Mouse (Mus musculus): Measurements from ENCODE around the gene Mief2. TPM values are rescaled to one million over a fixed set of nuclear protein-coding genes. Genes with fewer than 3 reads are reported as not detected.

Mief2 gene
- polyA plus RNA-seq, 1 experiment from 2014 or later = 18.2 TPM

DNA sequence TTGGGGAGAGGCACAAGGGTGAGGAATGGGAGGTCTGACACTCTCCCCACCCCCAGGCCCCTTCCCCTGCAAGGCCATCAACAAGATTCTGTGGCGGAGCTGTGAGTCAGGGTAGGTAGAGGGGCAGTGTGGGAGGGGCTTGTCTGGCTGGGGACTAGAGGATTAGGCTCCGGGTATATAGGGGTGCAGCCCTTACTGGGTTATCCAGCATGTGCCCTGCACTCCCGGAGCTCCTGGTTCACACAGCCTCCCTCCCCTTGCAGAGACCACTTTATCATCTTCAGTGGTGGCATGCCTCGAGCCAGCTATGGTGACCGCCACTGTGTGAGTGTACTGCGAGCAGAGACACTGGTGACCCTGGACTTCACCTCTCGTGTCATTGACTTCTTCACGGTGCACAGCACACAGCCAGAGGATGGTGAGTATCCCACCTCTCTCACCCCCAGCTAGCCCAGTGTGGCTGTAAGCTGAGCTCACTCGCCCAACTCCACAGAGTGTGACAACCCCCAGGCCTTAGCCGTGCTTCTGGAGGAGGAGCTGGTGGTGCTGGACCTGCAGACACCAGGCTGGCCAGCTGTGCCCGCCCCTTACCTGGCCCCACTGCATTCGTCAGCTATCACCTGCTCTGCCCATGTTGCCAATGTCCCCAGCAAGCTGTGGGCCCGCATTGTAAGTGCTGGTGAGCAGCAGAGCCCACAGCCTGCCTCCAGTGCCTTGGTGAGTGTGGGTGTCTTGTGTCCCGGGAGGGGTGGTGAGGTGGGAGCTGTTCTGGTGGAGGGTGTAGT is 21.3 kb upstream of the Mief2 start:
- Histone ChIP-seq H3K27me3 (no peaks in the 10 kb centered on the region), H3K36me3 (peaks cover 82% of the 10 kb centered on the region), H3K9me3 (replicated peaks) (no peaks in the 10 kb centered on the region), H3K4me3 (no peak overlapping the region), H3K27ac (no peak overlapping the region), H3K4me1 (peaks cover 21% of the 10 kb centered on the region), H3K9ac (no peak overlapping the region), H3K4me2 (replicated peaks) (no peak overlapping the region)
- no peak for ATAC-seq (ENCODE audit: low FRiP score)
- 91% methylated on average over 14 of the region's 14 CpGs for WGBS

DNA sequence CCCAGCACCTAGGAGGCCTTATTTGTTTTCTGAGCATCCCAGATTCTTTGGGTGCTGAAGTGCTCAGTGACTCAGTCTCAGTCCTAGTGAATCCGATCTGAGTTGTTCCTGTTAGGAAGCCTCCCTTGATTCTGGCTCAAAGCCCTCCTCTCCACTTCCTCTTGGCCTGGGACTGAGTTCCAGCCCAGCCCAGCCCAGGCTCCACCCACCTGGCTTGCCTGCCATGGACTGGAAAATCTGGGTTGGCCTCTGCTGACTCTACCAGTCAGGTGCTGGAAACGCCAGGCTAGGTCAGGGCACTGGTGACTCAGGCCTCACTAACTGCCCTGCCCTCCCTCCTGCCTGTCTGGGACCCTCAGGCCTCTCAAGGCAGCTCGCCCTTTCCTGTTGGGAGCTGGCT is 20.5 kb upstream of the Mief2 start:
- H3K9me3 ChIP-seq (replicated peaks) = no peaks in the 10 kb centered on the region
- 70% methylated on average over 3 of the region's 3 CpGs for WGBS
- no peak overlapping the region for H3K4me3 ChIP-seq
- no peak for ATAC-seq (ENCODE audit: low FRiP score)
- H3K4me2 ChIP-seq (replicated peaks) = no peak overlapping the region
- H3K36me3 ChIP-seq = peaks cover 90% of the 10 kb centered on the region
- H3K27me3 ChIP-seq = no peaks in the 10 kb centered on the region
- H3K9ac ChIP-seq = no peak overlapping the region
- peaks cover 13% of the 10 kb centered on the region for H3K4me1 ChIP-seq
- no peak overlapping the region for H3K27ac ChIP-seq

DNA sequence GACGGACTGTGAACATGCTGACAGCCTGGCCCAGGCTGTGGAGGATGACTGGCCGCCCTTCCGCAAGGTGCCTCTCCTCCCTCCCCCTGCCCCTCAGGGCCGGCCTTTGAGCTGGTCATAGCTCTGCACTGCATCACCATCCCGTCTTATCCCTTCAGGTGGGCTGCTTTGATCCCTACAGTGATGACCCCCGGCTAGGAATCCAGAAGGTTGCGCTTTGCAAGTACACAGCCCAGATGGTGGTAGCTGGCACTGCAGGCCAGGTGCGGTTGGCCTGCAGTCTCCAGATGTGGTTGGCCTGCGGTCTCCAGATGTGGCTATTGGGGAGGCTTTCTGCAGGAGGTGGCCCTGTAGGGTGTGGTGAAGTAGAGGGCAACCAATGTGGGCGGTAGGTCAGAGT is 19.6 kb upstream of the Mief2 start:
- Histone ChIP-seq H3K27me3 (no peaks in the 10 kb centered on the region), H3K4me2 (replicated peaks) (no peak overlapping the region), H3K27ac (no peak overlapping the region), H3K4me1 (peaks cover 4% of the 10 kb centered on the region), H3K9me3 (replicated peaks) (no peaks in the 10 kb centered on the region), H3K36me3 (peaks cover 95% of the 10 kb centered on the region), H3K4me3 (no peak overlapping the region), H3K9ac (no peak overlapping the region)
- WGBS = 91% methylated on average over 10 of the region's 10 CpGs
- no peak for ATAC-seq (ENCODE audit: low FRiP score)

DNA sequence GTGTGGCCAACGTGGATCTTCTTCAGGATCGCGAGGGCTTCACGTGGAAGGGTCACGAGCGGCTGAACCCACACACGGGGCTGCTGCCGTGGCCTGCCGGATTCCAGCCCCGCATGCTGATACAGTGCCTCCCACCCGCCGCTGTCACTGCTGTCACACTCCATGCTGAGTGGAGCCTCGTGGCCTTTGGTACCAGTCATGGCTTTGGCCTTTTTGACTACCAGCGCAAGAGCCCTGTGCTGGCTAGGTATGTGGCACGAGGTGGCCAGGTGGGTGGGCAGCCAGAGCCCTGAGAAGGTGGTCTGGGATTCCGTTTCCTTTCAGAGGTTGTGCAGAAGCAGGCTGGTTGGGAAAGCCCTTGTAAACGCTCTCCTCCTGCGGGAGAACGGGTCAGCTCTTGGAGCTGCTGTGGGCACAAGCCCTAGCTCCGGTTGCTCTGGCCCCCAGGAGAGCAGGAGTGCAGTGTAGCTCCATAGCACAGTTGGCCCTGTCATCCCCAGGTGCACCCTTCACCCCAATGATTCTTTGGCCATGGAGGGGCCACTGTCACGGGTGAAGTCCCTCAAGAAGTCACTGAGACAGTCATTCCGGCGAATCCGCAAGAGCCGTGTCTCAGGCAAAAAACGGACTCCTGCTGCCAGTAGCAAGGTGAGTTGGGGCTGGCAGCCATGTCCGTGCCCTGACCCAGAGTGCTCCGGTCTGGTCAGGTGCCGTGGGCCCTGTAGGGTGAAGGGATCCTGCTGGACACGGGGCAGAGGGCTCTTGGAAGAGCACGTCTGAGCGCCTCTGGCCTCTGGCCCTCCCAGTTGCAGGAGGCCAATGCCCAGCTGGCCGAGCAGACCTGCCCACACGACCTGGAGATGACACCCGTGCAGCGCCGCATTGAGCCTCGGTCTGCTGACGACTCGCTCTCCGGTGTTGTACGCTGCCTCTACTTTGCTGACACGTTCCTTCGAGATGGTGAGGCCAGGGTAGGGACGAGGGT is 18.4 kb upstream of the Mief2 start:
- Histone ChIP-seq H3K4me2 (replicated peaks) (no peak overlapping the region), H3K9me3 (replicated peaks) (no peaks in the 10 kb centered on the region), H3K4me3 (no peak overlapping the region), H3K27ac (no peak overlapping the region), H3K36me3 (peaks cover 99% of the 10 kb centered on the region), H3K27me3 (no peaks in the 10 kb centered on the region), H3K9ac (no peak overlapping the region), H3K4me1 (no peaks in the 10 kb centered on the region)
- 93% methylated on average over 45 of the region's 45 CpGs for WGBS
- ATAC-seq (ENCODE audit: low FRiP score) = no peak

DNA sequence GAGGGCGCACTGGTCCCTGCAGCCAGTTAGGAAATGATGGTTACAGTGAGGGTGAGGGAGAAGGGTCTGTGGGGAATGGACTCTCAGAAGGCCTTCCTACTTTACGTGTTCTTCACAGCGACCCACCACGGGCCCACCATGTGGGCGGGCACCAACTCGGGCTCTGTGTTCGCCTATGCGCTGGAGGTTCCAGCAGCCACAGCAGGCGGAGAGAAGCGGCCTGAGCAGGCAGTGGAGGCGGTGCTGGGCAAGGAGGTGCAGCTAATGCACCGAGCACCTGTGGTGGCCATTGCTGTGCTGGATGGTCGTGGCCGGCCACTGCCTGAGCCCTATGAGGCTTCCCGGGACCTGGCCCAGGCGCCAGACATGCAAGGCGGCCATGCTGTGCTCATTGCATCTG is 17.0 kb upstream of the Mief2 start:
- WGBS = 97% methylated on average over 17 of the region's 17 CpGs
- ATAC-seq (ENCODE audit: low FRiP score) = no peak
- Histone ChIP-seq H3K36me3 (peaks cover 99% of the 10 kb centered on the region), H3K9ac (no peak overlapping the region), H3K4me2 (replicated peaks) (no peak overlapping the region), H3K27ac (no peak overlapping the region), H3K9me3 (replicated peaks) (no peaks in the 10 kb centered on the region), H3K4me1 (no peaks in the 10 kb centered on the region), H3K4me3 (no peak overlapping the region), H3K27me3 (no peaks in the 10 kb centered on the region)

DNA sequence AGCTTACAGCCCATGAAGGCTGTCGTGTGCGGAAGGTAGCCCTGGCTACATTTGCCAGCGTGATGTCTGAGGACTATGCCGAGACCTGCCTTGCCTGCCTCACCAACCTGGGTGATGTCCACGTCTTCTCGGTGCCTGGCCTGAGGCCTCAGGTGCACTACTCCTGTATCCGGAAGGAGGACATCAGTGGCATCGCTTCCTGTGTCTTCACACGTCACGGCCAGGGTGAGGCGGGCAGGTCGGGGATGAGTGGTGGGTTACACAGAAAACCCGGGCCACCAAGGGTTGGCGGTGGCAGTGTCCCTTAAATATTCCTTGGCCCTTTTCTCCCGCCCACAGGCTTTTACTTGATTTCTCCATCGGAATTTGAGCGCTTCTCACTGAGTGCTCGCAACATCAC is 16.2 kb upstream of the Mief2 start:
- 93% methylated on average over 18 of the region's 18 CpGs for WGBS
- Histone ChIP-seq H3K4me1 (no peaks in the 10 kb centered on the region), H3K36me3 (peaks cover 99% of the 10 kb centered on the region), H3K27ac (no peak overlapping the region), H3K4me2 (replicated peaks) (no peak overlapping the region), H3K9ac (no peak overlapping the region), H3K4me3 (no peak overlapping the region), H3K9me3 (replicated peaks) (no peaks in the 10 kb centered on the region), H3K27me3 (no peaks in the 10 kb centered on the region)
- no peak for ATAC-seq (ENCODE audit: low FRiP score)

DNA sequence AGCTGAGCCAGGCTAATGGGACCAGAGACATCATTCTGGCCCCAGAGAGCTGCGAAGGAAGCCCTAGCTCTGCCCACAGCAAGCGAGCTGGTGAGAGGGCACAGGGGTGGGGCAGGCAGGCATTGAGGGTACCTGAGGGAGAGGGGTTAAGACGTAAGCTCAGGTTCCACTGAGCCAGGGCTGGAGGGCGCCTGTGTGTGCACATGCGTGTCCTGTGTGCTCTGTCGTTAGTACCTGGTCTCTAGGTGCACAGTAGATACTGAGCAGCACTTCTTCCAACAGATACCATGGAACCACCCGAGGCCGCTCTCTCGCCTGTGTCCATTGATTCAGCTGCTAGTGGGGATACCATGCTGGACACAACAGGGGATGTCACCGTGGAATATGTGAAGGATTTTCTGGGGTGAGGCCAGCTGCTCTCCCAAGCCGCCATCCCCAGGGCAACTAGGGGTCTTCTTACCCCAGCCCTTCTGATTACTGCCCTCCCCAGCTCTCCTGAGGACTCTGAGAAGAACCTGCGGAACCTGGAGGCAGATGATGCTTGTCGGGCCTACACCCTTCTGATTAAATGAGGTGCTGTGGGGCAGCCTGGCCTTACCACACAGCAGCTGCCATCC is 15.5 kb upstream of the Mief2 start:
- H3K4me3 ChIP-seq = no peak overlapping the region
- no peaks in the 10 kb centered on the region for H3K9me3 ChIP-seq (replicated peaks)
- no peaks in the 10 kb centered on the region for H3K4me1 ChIP-seq
- no peak for ATAC-seq (ENCODE audit: low FRiP score)
- 96% methylated on average over 13 of the region's 13 CpGs for WGBS
- no peak overlapping the region for H3K4me2 ChIP-seq (replicated peaks)
- no peak overlapping the region for H3K27ac ChIP-seq
- peaks cover 98% of the 10 kb centered on the region for H3K36me3 ChIP-seq
- H3K9ac ChIP-seq = no peak overlapping the region
- no peaks in the 10 kb centered on the region for H3K27me3 ChIP-seq

DNA sequence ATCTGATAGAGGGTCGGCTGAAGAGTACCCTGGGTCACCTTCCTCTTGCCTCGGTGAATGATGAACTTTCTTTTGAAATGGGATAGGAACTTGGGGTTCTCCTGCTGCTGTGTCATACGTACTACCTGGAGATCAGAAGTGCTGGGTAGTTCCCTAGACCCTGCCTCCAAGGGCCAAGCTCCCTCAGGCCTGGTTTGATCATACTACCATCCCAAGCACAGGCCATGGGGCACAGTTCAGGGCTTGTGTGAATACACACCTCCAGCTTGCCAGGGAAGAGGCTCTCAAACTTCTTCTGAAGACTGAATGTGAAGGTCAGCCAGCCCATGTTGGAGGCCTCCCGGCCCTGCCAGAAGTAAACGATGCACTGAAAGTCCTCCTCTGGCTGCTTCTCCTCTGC is 12.4 kb upstream of the Mief2 start:
- no peaks in the 10 kb centered on the region for H3K4me1 ChIP-seq
- WGBS = 90% methylated on average over 5 of the region's 5 CpGs
- no peak overlapping the region for H3K4me3 ChIP-seq
- no peaks in the 10 kb centered on the region for H3K27me3 ChIP-seq
- H3K27ac ChIP-seq = no peak overlapping the region
- no peak overlapping the region for H3K4me2 ChIP-seq (replicated peaks)
- no peak overlapping the region for H3K9ac ChIP-seq
- no peak for ATAC-seq (ENCODE audit: low FRiP score)
- no peaks in the 10 kb centered on the region for H3K9me3 ChIP-seq (replicated peaks)
- peaks cover 98% of the 10 kb centered on the region for H3K36me3 ChIP-seq

DNA sequence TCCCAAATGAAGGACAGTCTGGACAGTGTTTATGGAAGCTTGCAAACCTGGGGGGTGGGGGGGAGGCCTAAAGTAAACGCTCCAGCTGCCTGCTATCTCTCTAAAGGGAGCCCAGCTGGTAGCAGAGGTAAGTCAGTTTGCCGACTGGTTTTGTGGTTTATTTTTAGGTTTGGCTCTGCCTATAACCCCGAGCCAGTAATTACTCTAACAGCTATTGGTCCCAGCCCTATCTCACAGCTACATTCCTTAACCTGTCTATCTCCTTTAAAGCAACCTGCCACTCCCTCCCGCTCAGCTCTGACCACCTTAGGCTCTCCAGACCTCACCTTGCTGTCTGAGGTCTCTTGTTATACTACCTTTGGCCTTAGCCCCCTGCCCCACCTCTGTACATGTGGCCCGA is 8.9 kb upstream of the Mief2 start:
- no peaks in the 10 kb centered on the region for H3K4me1 ChIP-seq
- no peak overlapping the region for H3K4me2 ChIP-seq (replicated peaks)
- H3K27me3 ChIP-seq = no peaks in the 10 kb centered on the region
- H3K9ac ChIP-seq = no peak overlapping the region
- 91% methylated on average over 5 of the region's 5 CpGs for WGBS
- H3K36me3 ChIP-seq = peaks cover 99% of the 10 kb centered on the region
- no peak overlapping the region for H3K4me3 ChIP-seq
- H3K9me3 ChIP-seq (replicated peaks) = no peaks in the 10 kb centered on the region
- ATAC-seq (ENCODE audit: low FRiP score) = no peak
- no peak overlapping the region for H3K27ac ChIP-seq

DNA sequence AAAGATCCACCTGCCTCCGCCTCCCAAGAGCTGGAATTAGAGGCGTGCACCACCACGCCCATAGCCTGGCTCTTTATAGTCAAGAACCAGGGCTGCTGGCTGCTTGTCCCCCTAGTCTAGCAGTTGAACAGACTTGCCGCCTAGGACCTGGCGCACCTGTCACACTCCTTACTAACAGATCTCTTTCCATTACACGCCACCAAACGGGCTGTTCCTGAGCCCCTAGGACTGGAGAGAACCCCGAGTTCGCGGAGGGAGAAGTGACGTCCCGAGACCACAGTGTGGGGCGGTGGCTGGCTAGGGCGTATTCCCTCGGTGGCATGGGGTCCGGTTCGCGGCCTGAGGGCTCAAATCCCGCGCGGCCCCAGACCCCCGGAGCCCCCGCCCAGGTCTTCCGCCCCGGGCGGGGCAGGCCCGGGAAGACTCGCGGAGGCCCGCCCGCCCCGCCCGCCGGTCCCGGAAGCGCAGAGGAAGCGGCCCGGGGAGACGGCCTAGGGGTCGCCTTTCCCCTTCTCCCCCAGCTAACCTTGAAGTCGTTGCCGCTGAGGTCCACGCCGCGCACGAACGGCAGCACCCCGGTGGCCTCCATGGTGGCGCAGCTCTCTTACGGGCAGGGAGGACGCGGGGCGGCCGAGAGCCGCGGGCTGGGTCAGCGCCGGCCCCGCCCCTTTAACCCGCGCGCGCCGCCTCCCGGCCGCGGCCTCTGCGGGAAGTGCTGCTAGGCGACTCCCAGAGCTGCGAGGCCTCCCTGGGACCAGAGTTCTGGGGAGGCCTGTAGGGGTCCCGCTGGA is 1.4 kb upstream of the Mief2 start, which contains the start of gene Flii:
Gene Flii, minus strand, starts transcription at position 663 of the 791 bp plus-strand sequence.
- no peaks in the 10 kb centered on the region for H3K27me3 ChIP-seq
- peaks cover 29% of the 10 kb centered on the region for H3K4me1 ChIP-seq
- peak within 1 kb of the TSS; percentile 92 for H3K4me3 ChIP-seq
- no peaks in the 10 kb centered on the region for H3K9me3 ChIP-seq (replicated peaks)
- under 1% methylated on average over 54 of the region's 71 CpGs for WGBS
- H3K4me2 ChIP-seq (replicated peaks) = peak within 1 kb of the TSS; percentile 75
- peak within 1 kb of the TSS; percentile 89 for H3K9ac ChIP-seq
- peak; percentile 77 for ATAC-seq (ENCODE audit: low FRiP score)
- peak within 1 kb of the TSS; percentile 83 for H3K27ac ChIP-seq
- H3K36me3 ChIP-seq = peaks cover 47% of the 10 kb centered on the region

DNA sequence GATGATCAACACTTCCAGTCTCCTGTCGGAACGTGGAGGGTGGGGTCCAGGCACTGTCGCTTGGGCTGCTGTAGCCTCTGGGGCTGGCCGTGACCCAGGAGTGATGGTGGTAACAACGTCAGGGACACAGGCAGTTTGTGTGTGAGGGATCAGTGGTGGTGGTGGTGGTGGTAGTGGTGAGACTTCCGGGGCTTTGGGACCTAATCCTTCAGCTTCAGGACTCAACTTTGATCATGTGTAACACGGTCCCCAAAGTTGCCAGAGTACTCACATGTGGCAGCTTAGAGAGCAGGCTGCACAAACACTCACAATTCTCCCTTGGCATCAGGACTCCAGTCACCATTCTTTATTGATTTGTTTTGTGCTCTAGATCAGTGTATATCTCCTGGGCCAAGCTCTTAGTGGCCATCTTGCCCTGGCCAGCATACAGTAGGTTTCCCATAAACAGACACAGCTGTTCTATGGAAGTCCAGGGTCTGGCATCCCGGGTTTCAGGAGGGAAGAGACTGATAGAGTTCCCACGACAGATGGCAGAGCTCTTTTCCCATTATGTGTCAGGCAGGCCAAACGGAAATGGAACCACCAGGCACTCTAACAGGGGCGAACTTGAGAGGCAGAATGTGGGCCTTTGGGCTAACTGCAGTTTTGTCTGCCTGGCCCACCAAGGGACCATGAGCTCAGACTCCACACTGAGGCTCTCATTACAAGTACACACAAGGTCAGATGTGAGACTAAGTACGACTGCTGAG is 632 bp upstream of the Mief2 start:
- peak; percentile 29 for ATAC-seq (ENCODE audit: low FRiP score)
- Histone ChIP-seq H3K4me2 (replicated peaks) (peak overlapping the region; percentile 75), H3K4me1 (peaks cover 29% of the 10 kb centered on the region), H3K9me3 (replicated peaks) (no peaks in the 10 kb centered on the region), H3K27ac (peak overlapping the region; percentile 83), H3K9ac (peak overlapping the region; percentile 89), H3K36me3 (peaks cover 45% of the 10 kb centered on the region), H3K4me3 (peak overlapping the region; percentile 92), H3K27me3 (no peaks in the 10 kb centered on the region)
- WGBS = 7% methylated on average over 12 of the region's 12 CpGs

All from hindbrain, embryonic 12.5 days (tissue).